Mouse (Mus musculus) hindbrain, embryonic 10.5 days (tissue): ENCODE measurements at regions not wholly inside any gene's neighbourhood (a gene's known extent, or its start where the extent isn't known, plus 50 kb on each side); places are given as distances from the start of the nearest gene placed in this dataset.

Experiments used
- DNase-seq: peaks from one replicate; pipeline ENCODE4 v3.0.0-alpha.2; 2017; ENCODE audit warnings: low spot score
- H3K27ac ChIP-seq: fragments of 300-500 bp; sonication (generic); 2 replicates; pipeline ENCODE4 v1.5.1; 2016; ENCODE audit warnings: mild to moderate bottlenecking, moderate library complexity
- H3K27me3 ChIP-seq: fragments of 300-500 bp; sonication (generic); 2 replicates; pipeline ENCODE4 v1.6.1; 2016; ENCODE audit warnings: mild to moderate bottlenecking; ENCODE audit not compliant: poor library complexity, insufficient read depth, severe bottlenecking
- H3K36me3 ChIP-seq: fragments of 300-500 bp; sonication (generic); 2 replicates; pipeline ENCODE4 v1.6.1; 2016; ENCODE audit warnings: mild to moderate bottlenecking, moderate library complexity
- H3K4me1 ChIP-seq: fragments of 300-500 bp; sonication (generic); replicated peaks from 2 replicates; pipeline ENCODE4 v1.6.1; 2016; ENCODE audit warnings: mild to moderate bottlenecking
- H3K4me3 ChIP-seq: fragments of 300-500 bp; sonication (generic); 2 replicates; pipeline ENCODE4 v1.5.1; 2016; ENCODE audit warnings: mild to moderate bottlenecking, moderate library complexity
- H3K9me3 ChIP-seq: fragments of 300-500 bp; sonication (generic); 2 replicates; pipeline ENCODE4 v1.6.1; 2016; ENCODE audit warnings: mild to moderate bottlenecking, moderate library complexity
- WGBS: fragments of 180-500 bp; shearing (Covaris S2); methylation state at CpG from one replicate; pipeline ENCODE4 v1.1.7; 2016; 5-methylcytosine and 5-hydroxymethylcytosine counted together

GRCm38 (mm10) chr7:117174811-117175422 is 205.9 kb upstream of the Xylt1 start:
- no peaks in the 10 kb centered on the region for H3K36me3 ChIP-seq
- H3K4me1 ChIP-seq = no peaks in the 10 kb centered on the region
- no peak for DNase-seq
- no peak overlapping the region for H3K4me3 ChIP-seq
- WGBS = 87% methylated on average over 8 of the region's 8 CpGs
- H3K27ac ChIP-seq = no peak overlapping the region
- H3K27me3 ChIP-seq = no peaks in the 10 kb centered on the region
- no peaks in the 10 kb centered on the region for H3K9me3 ChIP-seq

- no peak overlapping the region for H3K27ac ChIP-seq
- H3K27me3 ChIP-seq = no peaks in the 10 kb centered on the region
- H3K36me3 ChIP-seq = no peaks in the 10 kb centered on the region
- H3K9me3 ChIP-seq = no peaks in the 10 kb centered on the region
- H3K4me1 ChIP-seq = no peaks in the 10 kb centered on the region
- 59% methylated on average over 1 of the region's 1 CpGs for WGBS
- no peak overlapping the region for H3K4me3 ChIP-seq
- DNase-seq = no peak
Observed at GRCm38 (mm10) chr7:117184011-117184410, 196.8 kb upstream of the Xylt1 start.

- no peaks in the 10 kb centered on the region for H3K4me1 ChIP-seq
- H3K27me3 ChIP-seq = no peaks in the 10 kb centered on the region
- H3K27ac ChIP-seq = no peak overlapping the region
- H3K9me3 ChIP-seq = no peaks in the 10 kb centered on the region
- no peaks in the 10 kb centered on the region for H3K36me3 ChIP-seq
- no peak for DNase-seq
- H3K4me3 ChIP-seq = no peak overlapping the region
- 90% methylated on average over 1 of the region's 1 CpGs for WGBS
Observed at GRCm38 (mm10) chr7:117185891-117186290, 194.9 kb upstream of the Xylt1 start.

- Histone ChIP-seq H3K4me3 (no peak overlapping the region), H3K27ac (no peak overlapping the region), H3K4me1 (no peaks in the 10 kb centered on the region), H3K27me3 (no peaks in the 10 kb centered on the region), H3K9me3 (no peaks in the 10 kb centered on the region), H3K36me3 (no peaks in the 10 kb centered on the region)
- DNase-seq = no peak
- 78% methylated on average over 3 of the region's 3 CpGs for WGBS
Observed at GRCm38 (mm10) chr7:117196611-117197010, 184.2 kb upstream of the Xylt1 start.

DNA sequence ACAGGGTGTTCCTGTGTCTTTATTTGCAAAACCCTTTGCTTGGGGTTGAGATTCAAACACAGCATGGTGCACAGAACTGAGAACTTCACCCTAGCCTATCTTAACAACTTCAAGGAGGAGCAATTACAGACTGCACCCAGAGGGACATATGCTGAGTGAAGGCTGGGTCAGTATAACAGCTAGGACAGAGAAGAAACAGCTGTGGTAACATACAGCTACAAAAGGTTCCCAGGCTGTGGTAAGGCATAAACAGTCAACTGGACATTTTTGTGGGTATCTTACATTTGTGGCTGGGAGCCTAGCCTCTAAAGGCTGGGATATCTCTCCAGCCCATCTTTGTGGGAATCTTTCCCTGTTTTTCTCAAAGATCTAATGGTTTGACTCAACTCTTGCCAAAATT is 154.5 kb upstream of the Xylt1 start:
- Histone ChIP-seq H3K9me3 (no peaks in the 10 kb centered on the region), H3K4me1 (peaks cover 10% of the 10 kb centered on the region), H3K27me3 (no peaks in the 10 kb centered on the region), H3K4me3 (no peak overlapping the region), H3K36me3 (no peaks in the 10 kb centered on the region), H3K27ac (no peak overlapping the region)
- DNase-seq = no peak

GRCm38 (mm10) chr7:117229619-117230018 is 151.2 kb upstream of the Xylt1 start:
- DNase-seq = no peak
- 66% methylated on average over 5 of the region's 5 CpGs for WGBS
- Histone ChIP-seq H3K27me3 (no peaks in the 10 kb centered on the region), H3K4me3 (no peak overlapping the region), H3K4me1 (peaks cover 10% of the 10 kb centered on the region), H3K27ac (no peak overlapping the region), H3K9me3 (no peaks in the 10 kb centered on the region), H3K36me3 (no peaks in the 10 kb centered on the region)

DNA sequence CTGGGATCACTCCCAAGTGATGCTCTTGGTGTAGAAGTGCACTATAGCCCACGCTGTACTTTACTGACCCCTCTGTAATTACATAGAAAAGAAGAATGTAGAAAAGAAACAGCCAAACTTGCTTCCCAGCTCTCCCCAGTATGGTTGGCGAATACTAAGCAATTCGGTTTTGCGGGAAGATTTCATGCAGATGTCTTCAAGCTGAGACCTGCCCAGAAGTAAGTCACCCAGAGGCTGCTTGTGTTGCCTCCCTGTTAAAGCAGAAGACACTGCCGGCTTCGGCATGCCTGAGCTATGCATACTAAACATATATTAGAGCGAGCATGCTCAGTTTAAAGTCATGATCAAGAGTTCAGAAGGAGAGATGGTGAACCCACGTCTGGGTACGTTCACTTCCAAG is 124.0 kb upstream of the Xylt1 start:
- 87% methylated on average over 9 of the region's 9 CpGs for WGBS
- no peak for DNase-seq

GRCm38 (mm10) chr7:117258557-117258956 is 122.2 kb upstream of the Xylt1 start:
- 77% methylated on average over 5 of the region's 5 CpGs for WGBS
- Histone ChIP-seq H3K9me3 (no peaks in the 10 kb centered on the region), H3K4me1 (0 out of 2 replicates have a peak, but pooled peaks cover 7% of the 10 kb centered on the region), H3K36me3 (no peaks in the 10 kb centered on the region), H3K27ac (no peak overlapping the region), H3K4me3 (no peak overlapping the region), H3K27me3 (no peaks in the 10 kb centered on the region; the same call in 1 of the 2 replicates)
- DNase-seq = no peak

More for the DNA sequence above, 124.0 kb upstream of the Xylt1 start:
- 0 out of 2 replicates have a peak, but pooled peaks cover 7% of the 10 kb centered on the region for H3K4me1 ChIP-seq
- no peaks in the 10 kb centered on the region for H3K9me3 ChIP-seq
- no peak overlapping the region for H3K4me3 ChIP-seq
- no peaks in the 10 kb centered on the region; the same call in 1 of the 2 replicates for H3K27me3 ChIP-seq
- no peak overlapping the region for H3K27ac ChIP-seq
- no peaks in the 10 kb centered on the region for H3K36me3 ChIP-seq

DNA sequence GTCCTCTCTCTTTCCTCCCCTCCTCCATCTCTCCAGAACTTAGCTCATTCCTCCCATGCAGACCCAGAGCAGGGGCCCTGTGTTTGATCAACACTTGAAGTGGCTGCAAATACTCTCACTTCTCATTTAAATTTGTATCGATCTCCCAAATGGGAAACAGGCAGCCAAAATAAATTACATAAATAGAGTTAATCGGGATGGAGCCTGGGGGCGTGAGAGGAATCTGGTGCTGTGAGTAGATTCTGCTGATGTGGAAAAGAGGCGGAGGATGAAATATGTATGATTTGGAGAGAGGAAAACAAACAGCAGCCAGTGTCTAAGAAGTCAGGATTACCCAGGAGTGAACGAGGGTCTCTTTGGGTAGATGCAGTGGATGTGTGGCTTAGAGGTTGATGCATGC is 121.6 kb upstream of the Xylt1 start:
- Histone ChIP-seq H3K36me3 (no peaks in the 10 kb centered on the region), H3K4me3 (no peak overlapping the region), H3K27me3 (no peaks in the 10 kb centered on the region; the same call in 1 of the 2 replicates), H3K4me1 (0 out of 2 replicates have a peak, but pooled peaks cover 7% of the 10 kb centered on the region), H3K27ac (no peak overlapping the region), H3K9me3 (no peaks in the 10 kb centered on the region)
- 79% methylated on average over 5 of the region's 5 CpGs for WGBS
- no peak for DNase-seq

- H3K4me1 ChIP-seq = 0 out of 2 replicates have a peak, but pooled peaks cover 7% of the 10 kb centered on the region
- WGBS = 77% methylated on average over 6 of the region's 6 CpGs
- no peaks in the 10 kb centered on the region for H3K9me3 ChIP-seq
- H3K4me3 ChIP-seq = no peak overlapping the region
- no peaks in the 10 kb centered on the region for H3K36me3 ChIP-seq
- no peaks in the 10 kb centered on the region; the same call in 1 of the 2 replicates for H3K27me3 ChIP-seq
- no peak for DNase-seq
- no peak overlapping the region for H3K27ac ChIP-seq
Observed at GRCm38 (mm10) chr7:117259674-117260294, 121.0 kb upstream of the Xylt1 start.

GRCm38 (mm10) chr7:117260596-117260995 is 120.2 kb upstream of the Xylt1 start:
- H3K27ac ChIP-seq = no peak overlapping the region
- no peaks in the 10 kb centered on the region for H3K9me3 ChIP-seq
- H3K27me3 ChIP-seq = no peaks in the 10 kb centered on the region; the same call in 1 of the 2 replicates
- DNase-seq = no peak
- no peak overlapping the region for H3K4me3 ChIP-seq
- 72% methylated on average over 3 of the region's 3 CpGs for WGBS
- 0 out of 2 replicates have a peak, but pooled peaks cover 7% of the 10 kb centered on the region for H3K4me1 ChIP-seq
- no peaks in the 10 kb centered on the region for H3K36me3 ChIP-seq

DNA sequence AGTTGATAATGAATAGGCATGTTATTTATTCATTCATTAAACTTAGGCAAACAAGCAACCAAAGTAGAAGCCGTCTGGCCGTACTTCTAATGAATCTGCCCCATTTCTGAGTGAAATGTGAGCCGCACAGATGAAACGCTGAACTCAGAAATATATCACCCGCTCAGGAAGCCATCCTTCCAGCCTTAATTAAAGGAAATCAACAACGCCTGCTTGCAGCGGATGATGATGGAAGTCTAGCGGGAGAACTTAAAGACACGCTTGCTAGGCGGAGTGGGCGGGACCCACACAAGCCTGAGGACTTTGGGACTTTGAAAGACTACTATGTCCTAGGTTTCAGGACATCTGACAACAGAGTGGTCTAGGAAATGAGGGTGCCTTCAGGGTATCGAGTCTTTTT is 117.7 kb upstream of the Xylt1 start:
- no peak for DNase-seq
- Histone ChIP-seq H3K9me3 (no peaks in the 10 kb centered on the region), H3K4me1 (no peaks in the 10 kb centered on the region), H3K27me3 (no peaks in the 10 kb centered on the region), H3K4me3 (no peak overlapping the region), H3K27ac (no peak overlapping the region), H3K36me3 (no peaks in the 10 kb centered on the region)
- 93% methylated on average over 12 of the region's 12 CpGs for WGBS

GRCm38 (mm10) chr7:117264341-117264740 is 116.4 kb upstream of the Xylt1 start:
- no peaks in the 10 kb centered on the region for H3K9me3 ChIP-seq
- no peaks in the 10 kb centered on the region for H3K27me3 ChIP-seq
- H3K4me1 ChIP-seq = no peaks in the 10 kb centered on the region
- H3K4me3 ChIP-seq = no peak overlapping the region
- 89% methylated on average over 6 of the region's 6 CpGs for WGBS
- no peak for DNase-seq
- no peaks in the 10 kb centered on the region for H3K36me3 ChIP-seq
- H3K27ac ChIP-seq = no peak overlapping the region
